Mouse (Mus musculus): ENCODE measurements around the gene Abraxas1. TPM values are rescaled to one million over a fixed set of nuclear protein-coding genes. Genes with fewer than 3 reads are reported as not detected.
A peak's percentile ranks its signal among the peaks of the same experiment; 100 is the strongest.

Gene Abraxas1
- polyA plus RNA-seq, 1 experiment from 2014 or later = 27.5 TPM

- Histone ChIP-seq H3K4me3 (ENCODE audit: low read length) (no peak overlapping the region), H3K9ac (ENCODE audit: low read depth, low read length) (no peak overlapping the region), H3K9me3 (ENCODE audit: control insufficient read depth, low read length) (no peaks in the 10 kb centered on the region), H3K36me3 (ENCODE audit: control insufficient read depth, insufficient read depth, low read length) (no peaks in the 10 kb centered on the region), H3K4me1 (ENCODE audit: control insufficient read depth, insufficient read depth, low read length) (no peaks in the 10 kb centered on the region), H3K27me3 (replicated peaks; ENCODE audit: control insufficient read depth, insufficient read depth, low read length) (no peaks in the 10 kb centered on the region), H3K27ac (ENCODE audit: low read length) (no peak overlapping the region), H3K4me2 (ENCODE audit: low read depth, low read length) (no peak overlapping the region)
- ATAC-seq = no peak
- 75% methylated on average over 3 of the region's 3 CpGs for WGBS
These were observed 11.9 kb upstream of the Abraxas1 start for GRCm38 (mm10) chr5:100832680-100833079.

- no peak overlapping the region for H3K27ac ChIP-seq (ENCODE audit: low read length)
- no peak overlapping the region for H3K4me2 ChIP-seq (ENCODE audit: low read depth, low read length)
- H3K9me3 ChIP-seq (ENCODE audit: control insufficient read depth, low read length) = no peaks in the 10 kb centered on the region
- H3K9ac ChIP-seq (ENCODE audit: low read depth, low read length) = no peak overlapping the region
- 82% methylated on average over 3 of the region's 3 CpGs for WGBS
- no peaks in the 10 kb centered on the region for H3K36me3 ChIP-seq (ENCODE audit: control insufficient read depth, insufficient read depth, low read length)
- no peaks in the 10 kb centered on the region for H3K27me3 ChIP-seq (replicated peaks; ENCODE audit: control insufficient read depth, insufficient read depth, low read length)
- no peak overlapping the region for H3K4me3 ChIP-seq (ENCODE audit: low read length)
- H3K4me1 ChIP-seq (ENCODE audit: control insufficient read depth, insufficient read depth, low read length) = no peaks in the 10 kb centered on the region
- no peak for ATAC-seq
These were observed 7.9 kb upstream of the Abraxas1 start for GRCm38 (mm10) chr5:100828701-100829100.

GRCm38 (mm10) chr5:100826531-100826930 is 5.8 kb upstream of the Abraxas1 start:
- H3K27ac ChIP-seq (ENCODE audit: low read length) = no peak overlapping the region
- no peak overlapping the region for H3K4me3 ChIP-seq (ENCODE audit: low read length)
- ATAC-seq = no peak
- no peak overlapping the region for H3K9ac ChIP-seq (ENCODE audit: low read depth, low read length)
- H3K4me2 ChIP-seq (ENCODE audit: low read depth, low read length) = no peak overlapping the region
- H3K27me3 ChIP-seq (replicated peaks; ENCODE audit: control insufficient read depth, insufficient read depth, low read length) = no peaks in the 10 kb centered on the region
- no peaks in the 10 kb centered on the region for H3K4me1 ChIP-seq (ENCODE audit: control insufficient read depth, insufficient read depth, low read length)
- no peaks in the 10 kb centered on the region for H3K9me3 ChIP-seq (ENCODE audit: control insufficient read depth, low read length)
- no peaks in the 10 kb centered on the region for H3K36me3 ChIP-seq (ENCODE audit: control insufficient read depth, insufficient read depth, low read length)
- WGBS = 73% methylated on average over 7 of the region's 7 CpGs

GRCm38 (mm10) chr5:100825975-100826374 is 5.2 kb upstream of the Abraxas1 start:
- no peaks in the 10 kb centered on the region for H3K36me3 ChIP-seq (ENCODE audit: control insufficient read depth, insufficient read depth, low read length)
- H3K9me3 ChIP-seq (ENCODE audit: control insufficient read depth, low read length) = no peaks in the 10 kb centered on the region
- H3K4me2 ChIP-seq (ENCODE audit: low read depth, low read length) = no peak overlapping the region
- no peaks in the 10 kb centered on the region for H3K4me1 ChIP-seq (ENCODE audit: control insufficient read depth, insufficient read depth, low read length)
- ATAC-seq = no peak
- 24% methylated on average over 2 of the region's 2 CpGs for WGBS
- no peaks in the 10 kb centered on the region for H3K27me3 ChIP-seq (replicated peaks; ENCODE audit: control insufficient read depth, insufficient read depth, low read length)
- no peak overlapping the region for H3K27ac ChIP-seq (ENCODE audit: low read length)
- no peak overlapping the region for H3K9ac ChIP-seq (ENCODE audit: low read depth, low read length)
- no peak overlapping the region for H3K4me3 ChIP-seq (ENCODE audit: low read length)

- Histone ChIP-seq H3K27me3 (replicated peaks; ENCODE audit: control insufficient read depth, insufficient read depth, low read length) (no peaks in the 10 kb centered on the region), H3K4me2 (ENCODE audit: low read depth, low read length) (no peak overlapping the region), H3K4me3 (ENCODE audit: low read length) (no peak overlapping the region), H3K27ac (ENCODE audit: low read length) (no peak overlapping the region), H3K9me3 (ENCODE audit: control insufficient read depth, low read length) (no peaks in the 10 kb centered on the region), H3K36me3 (ENCODE audit: control insufficient read depth, insufficient read depth, low read length) (no peaks in the 10 kb centered on the region), H3K9ac (ENCODE audit: low read depth, low read length) (no peak overlapping the region), H3K4me1 (ENCODE audit: control insufficient read depth, insufficient read depth, low read length) (peaks cover 3% of the 10 kb centered on the region; the same call in 1 of the 2 replicates)
- WGBS = 86% methylated on average over 7 of the region's 7 CpGs
- no peak for ATAC-seq
These were observed 2.1 kb upstream of the Abraxas1 start for GRCm38 (mm10) chr5:100822826-100823225.

- Histone ChIP-seq H3K4me3 (ENCODE audit: low read length) (no peak overlapping the region), H3K27ac (ENCODE audit: low read length) (no peak overlapping the region), H3K9me3 (ENCODE audit: control insufficient read depth, low read length) (no peaks in the 10 kb centered on the region), H3K4me2 (ENCODE audit: low read depth, low read length) (no peak overlapping the region; the same call in 1 of the 2 replicates), H3K4me1 (ENCODE audit: control insufficient read depth, insufficient read depth, low read length) (peaks cover 3% of the 10 kb centered on the region; the same call in 1 of the 2 replicates), H3K27me3 (replicated peaks; ENCODE audit: control insufficient read depth, insufficient read depth, low read length) (no peaks in the 10 kb centered on the region), H3K9ac (ENCODE audit: low read depth, low read length) (no peak overlapping the region), H3K36me3 (ENCODE audit: control insufficient read depth, insufficient read depth, low read length) (no peaks in the 10 kb centered on the region)
- ATAC-seq = no peak
- WGBS = 77% methylated on average over 8 of the region's 8 CpGs
These were observed 610 bp upstream of the Abraxas1 start for GRCm38 (mm10) chr5:100821375-100821774.

GRCm38 (mm10) chr5:100819568-100820480 is 941 bp downstream of the Abraxas1 start:
- peak overlapping the region; percentile 98 for H3K9ac ChIP-seq (ENCODE audit: low read depth, low read length)
- peak overlapping the region; percentile 78 for H3K4me2 ChIP-seq (ENCODE audit: low read depth, low read length)
- H3K27ac ChIP-seq (ENCODE audit: low read length) = peak overlapping the region; percentile 74
- no peaks in the 10 kb centered on the region for H3K9me3 ChIP-seq (ENCODE audit: control insufficient read depth, low read length)
- 26% methylated on average over 16 of the region's 16 CpGs for WGBS
- peak overlapping the region; percentile 83 for H3K4me3 ChIP-seq (ENCODE audit: low read length)
- no peaks in the 10 kb centered on the region for H3K36me3 ChIP-seq (ENCODE audit: control insufficient read depth, insufficient read depth, low read length)
- H3K27me3 ChIP-seq (replicated peaks; ENCODE audit: control insufficient read depth, insufficient read depth, low read length) = no peaks in the 10 kb centered on the region
- H3K4me1 ChIP-seq (ENCODE audit: control insufficient read depth, insufficient read depth, low read length) = peaks cover 3% of the 10 kb centered on the region; the same call in 1 of the 2 replicates
- peak; percentile 37; the same call in 1 of the 2 replicates for ATAC-seq

GRCm38 (mm10) chr5:100818341-100818740 is 2.4 kb downstream of the Abraxas1 start:
- H3K9ac ChIP-seq (ENCODE audit: low read depth, low read length) = no peak overlapping the region
- H3K27ac ChIP-seq (ENCODE audit: low read length) = no peak overlapping the region
- H3K4me2 ChIP-seq (ENCODE audit: low read depth, low read length) = no peak overlapping the region
- no peaks in the 10 kb centered on the region for H3K27me3 ChIP-seq (replicated peaks; ENCODE audit: control insufficient read depth, insufficient read depth, low read length)
- 60% methylated on average over 4 of the region's 4 CpGs for WGBS
- no peak for ATAC-seq
- H3K4me3 ChIP-seq (ENCODE audit: low read length) = no peak overlapping the region
- H3K36me3 ChIP-seq (ENCODE audit: control insufficient read depth, insufficient read depth, low read length) = no peaks in the 10 kb centered on the region
- H3K4me1 ChIP-seq (ENCODE audit: control insufficient read depth, insufficient read depth, low read length) = peaks cover 3% of the 10 kb centered on the region; the same call in 1 of the 2 replicates
- H3K9me3 ChIP-seq (ENCODE audit: control insufficient read depth, low read length) = no peaks in the 10 kb centered on the region

- Histone ChIP-seq H3K4me1 (ENCODE audit: control insufficient read depth, insufficient read depth, low read length) (peaks cover 3% of the 10 kb centered on the region; the same call in 1 of the 2 replicates), H3K36me3 (ENCODE audit: control insufficient read depth, insufficient read depth, low read length) (no peaks in the 10 kb centered on the region), H3K4me3 (ENCODE audit: low read length) (peak within 1 kb of the TSS; percentile 88), H3K9ac (ENCODE audit: low read depth, low read length) (peak within 1 kb of the TSS; percentile 84), H3K27me3 (replicated peaks; ENCODE audit: control insufficient read depth, insufficient read depth, low read length) (no peaks in the 10 kb centered on the region), H3K9me3 (ENCODE audit: control insufficient read depth, low read length) (no peaks in the 10 kb centered on the region), H3K27ac (ENCODE audit: low read length) (no peak within 1 kb of the TSS; the same call in 1 of the 2 replicates), H3K4me2 (ENCODE audit: low read depth, low read length) (peak within 1 kb of the TSS; percentile 85)
- WGBS = under 1% methylated on average over 67 of the region's 67 CpGs
- ATAC-seq = peak; percentile 98
These were observed 22.5 kb downstream of the Abraxas1 start, which contains the start of the genes Helq and Mrps18c for GRCm38 (mm10) chr5:100798165-100798860. Gene Helq (minus strand): TSS chr5:100798598. Gene Mrps18c (plus strand): TSS chr5:100798627.
